Mouse (Mus musculus): ENCODE data around the gene Sash3.
A peak's percentile ranks its signal among the peaks of the same experiment; 100 is the strongest.

Sash3 gene

GRCm38 (mm10) chrX:48146262-48146661 lies at the start of gene Sash3:
Gene Sash3, plus strand, starts transcription at chrX:48146436.
- peak; percentile 58 for DNase-seq (ENCODE audit: low spot score)

- DNase-seq (ENCODE audit: low spot score): no peak
Observed at GRCm38 (mm10) chrX:48096580-48096979, 49.7 kb upstream of the Sash3 start.

- DNase-seq (ENCODE audit: low spot score): peak; percentile 23
Observed at GRCm38 (mm10) chrX:48098470-48099129, 47.6 kb upstream of the Sash3 start.

GRCm38 (mm10) chrX:48099871-48100270 lies 46.4 kb upstream of the Sash3 start:
- DNase-seq (ENCODE audit: low spot score): peak; percentile 18

GRCm38 (mm10) chrX:48103256-48103655 lies 43.0 kb upstream of the Sash3 start:
- DNase-seq (ENCODE audit: low spot score): no peak

- DNase-seq (ENCODE audit: low spot score): no peak
Observed at GRCm38 (mm10) chrX:48104736-48105441, 41.3 kb upstream of the Sash3 start.

GRCm38 (mm10) chrX:48106226-48106625 lies 40.0 kb upstream of the Sash3 start:
- peak; percentile 57 for DNase-seq (ENCODE audit: low spot score)

GRCm38 (mm10) chrX:48108394-48109315 lies 37.6 kb upstream of the Sash3 start, which contains the start of gene Xpnpep2:
Gene Xpnpep2, plus strand, starts transcription at chrX:48108725.
- no peak for DNase-seq (ENCODE audit: low spot score)

GRCm38 (mm10) chrX:48109316-48109655 lies 37.0 kb upstream of the Sash3 start:
- DNase-seq (ENCODE audit: low spot score): no peak

- no peak for DNase-seq (ENCODE audit: low spot score)
Observed at GRCm38 (mm10) chrX:48119294-48119693, 26.9 kb upstream of the Sash3 start.

- DNase-seq (ENCODE audit: low spot score): no peak
Observed at GRCm38 (mm10) chrX:48124132-48125071, 21.8 kb upstream of the Sash3 start.

GRCm38 (mm10) chrX:48126903-48127476 lies 19.2 kb upstream of the Sash3 start:
- DNase-seq (ENCODE audit: low spot score): no peak

GRCm38 (mm10) chrX:48127502-48128218 lies 18.6 kb upstream of the Sash3 start:
- no peak for DNase-seq (ENCODE audit: low spot score)

GRCm38 (mm10) chrX:48129167-48129566 lies 17.1 kb upstream of the Sash3 start:
- DNase-seq (ENCODE audit: low spot score): no peak

GRCm38 (mm10) chrX:48136935-48137334 lies 9.3 kb upstream of the Sash3 start:
- DNase-seq (ENCODE audit: low spot score): no peak

GRCm38 (mm10) chrX:48138011-48138410 lies 8.2 kb upstream of the Sash3 start:
- DNase-seq (ENCODE audit: low spot score): no peak

GRCm38 (mm10) chrX:48138539-48139275 lies 7.5 kb upstream of the Sash3 start:
- no peak for DNase-seq (ENCODE audit: low spot score)

- DNase-seq (ENCODE audit: low spot score): no peak
Observed at GRCm38 (mm10) chrX:48139368-48140285, 6.6 kb upstream of the Sash3 start.
